Mouse (Mus musculus) ES-E14 (cell line): ENCODE measurements around the gene Vps9d1. TPM values are rescaled to one million over a fixed set of nuclear protein-coding genes. Genes with fewer than 3 reads are reported as not detected.
"Not testable (repeated sequence)": the region's sequence is repeated elsewhere in the genome, so short reads cannot be mapped to it uniquely, and the experiment has no call there.

Experiments
- DNase-seq: peaks from one replicate; pipeline ENCODE4 v3.0.0-alpha.2; 2013; ENCODE audit warnings: low read depth, low spot score
- H3K27ac ChIP-seq: 2 replicates; pipeline ENCODE4 v1.5.1; 2012; ENCODE audit warnings: low read depth, mild to moderate bottlenecking, low read length, moderate library complexity, mixed read lengths; ENCODE audit not compliant: poor library complexity, insufficient read depth, severe bottlenecking
- H3K36me3 ChIP-seq: 2 replicates; pipeline ENCODE4 v1.6.1; 2012; ENCODE audit warnings: mild to moderate bottlenecking, low read length, moderate library complexity, mixed read lengths; ENCODE audit not compliant: control insufficient read depth, poor library complexity, insufficient read depth, severe bottlenecking
- H3K4me1 ChIP-seq, 2 experiments: fragments of 150-350 bp in 1 of 2; sonication (generic) in 1 of 2; 2 replicates each; pipeline ENCODE4 v1.6.1; 2012; ENCODE audit warnings: low read length in 2 of 2, mild to moderate bottlenecking in 1 of 2, mixed read lengths in 1 of 2; ENCODE audit not compliant: control insufficient read depth in 2 of 2, insufficient read depth in 2 of 2, poor library complexity in 1 of 2
- H3K4me3 ChIP-seq, 2 experiments: fragments of 150-350 bp in 1 of 2; sonication (generic) in 1 of 2; 2 replicates each; pipeline ENCODE4 v1.5.1; 2012; ENCODE audit warnings: low read length in 2 of 2, low read depth in 1 of 2, mild to moderate bottlenecking in 1 of 2, mixed read lengths in 1 of 2; ENCODE audit not compliant: insufficient read depth in 1 of 2, poor library complexity in 1 of 2, severe bottlenecking in 1 of 2
- H3K9ac ChIP-seq: 2 replicates; pipeline ENCODE4 v1.6.1; 2012; ENCODE audit warnings: low read depth, mild to moderate bottlenecking, low read length, mixed read lengths; ENCODE audit not compliant: poor library complexity, insufficient read depth, severe bottlenecking
- H3K9me3 ChIP-seq: fragments of 150-350 bp; sonication (generic); 2 replicates; pipeline ENCODE4 v1.6.1; 2012; ENCODE audit warnings: low read depth, mild to moderate bottlenecking, low read length; ENCODE audit not compliant: control insufficient read depth, insufficient read depth
- CHD2 ChIP-seq: IDR thresholded peaks from 2 replicates; pipeline ENCODE4 v1.6.1; 2014; ENCODE audit warnings: mild to moderate bottlenecking, low read depth, low read length, inconsistent platforms
- HCFC1 ChIP-seq: IDR thresholded peaks from 2 replicates; pipeline ENCODE4 v1.6.1; 2012; ENCODE audit warnings: low read length, inconsistent platforms, borderline replicate concordance; ENCODE audit not compliant: insufficient read depth
- MAFK ChIP-seq: IDR thresholded peaks from 2 replicates; pipeline ENCODE4 v1.6.1; 2014; ENCODE audit warnings: mild to moderate bottlenecking, low read depth, low read length, inconsistent platforms; ENCODE audit not compliant: insufficient read depth
- ZC3H11A ChIP-seq: IDR thresholded peaks from 2 replicates; pipeline ENCODE4 v1.6.1; 2012; ENCODE audit warnings: low read depth, mild to moderate bottlenecking, inconsistent platforms, low read length, borderline replicate concordance
- ZNF384 ChIP-seq: IDR thresholded peaks from 2 replicates; pipeline ENCODE4 v1.6.1; 2012; ENCODE audit warnings: low read depth, low read length, inconsistent platforms
- in situ Hi-C, 2 experiments: fragments of 600-800 bp; cut with MboI; formaldehyde crosslinking; loops; one replicate each; pipeline ENCODE4 v1.15.1; 2025; ENCODE audit warnings: low sequenced_read_pairs in 2 of 2, inconsistent platforms in 1 of 2; ENCODE audit not compliant: unreplicated experiment in 2 of 2
- total RNA-seq: library from RNA; depleted of rRNA; stranded (reverse); fragments of 300-350 nt; gene quantifications from 2 replicates; pipeline ENCODE4 v1.2.3, GENCODE M21; 2012

Gene Vps9d1
- total RNA-seq, 1 experiment: 10.8 TPM

DNA sequence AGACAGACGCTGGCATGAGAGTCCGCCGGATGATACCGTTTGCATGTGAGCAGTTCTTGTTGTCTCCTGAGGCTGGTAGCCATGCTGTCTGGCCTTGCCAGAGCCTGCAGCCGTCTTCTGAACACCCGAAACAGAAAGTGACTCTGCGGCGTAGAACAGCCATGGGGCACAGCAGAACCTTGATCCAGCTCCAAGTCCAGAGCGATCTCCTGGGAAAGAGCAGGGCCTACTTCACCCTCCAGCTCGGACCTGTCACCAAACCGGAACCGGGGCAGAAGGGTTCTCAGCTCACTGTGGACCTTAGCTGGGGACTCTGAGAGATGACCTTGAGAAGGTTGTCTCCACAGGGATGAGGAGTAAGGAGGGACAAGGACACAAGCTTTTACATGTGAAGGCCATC, 20.9 kb upstream of the Vps9d1 start:
- H3K9ac ChIP-seq: no peak overlapping the region
- no peak for DNase-seq
- TF ChIP-seq HCFC1 (no peak), ZC3H11A (no peak), MAFK (no peak), ZNF384 (no peak), CHD2 (no peak)
- peaks cover 0 to 2% of the 10 kb centered on the region in 2 experiments; a peak in 1 of 4 replicates for H3K4me1 ChIP-seq
- no peak overlapping the region for H3K27ac ChIP-seq
- peaks cover 21% of the 10 kb centered on the region; the same call in 1 of the 2 replicates for H3K36me3 ChIP-seq
- H3K9me3 ChIP-seq: no peaks in the 10 kb centered on the region
- in situ Hi-C loops: no loop called here
- no peak overlapping the region for H3K4me3 ChIP-seq

DNA sequence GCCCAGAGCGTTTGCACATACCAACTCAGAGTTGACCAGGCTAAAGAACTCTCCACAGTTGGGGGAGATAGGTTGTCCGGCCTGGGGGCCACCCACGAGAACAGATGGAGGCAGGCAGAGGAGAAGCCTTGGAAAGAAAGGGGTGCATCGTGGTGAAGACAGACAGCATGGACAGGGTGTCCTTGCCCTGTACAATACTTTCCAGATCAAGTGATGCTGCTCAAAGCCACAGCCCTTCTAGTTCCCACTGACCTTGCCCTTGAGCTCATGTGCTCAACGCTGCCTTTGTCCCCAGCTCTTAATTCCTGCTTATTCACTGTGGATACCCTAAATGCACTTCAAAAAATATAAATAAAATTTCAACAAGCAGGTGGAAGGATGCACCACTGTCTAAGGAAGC, 20.3 kb upstream of the Vps9d1 start:
- Histone ChIP-seq H3K27ac (no peak overlapping the region), H3K9ac (no peak overlapping the region), H3K4me3 (no peak overlapping the region), H3K36me3 (peaks cover 22% of the 10 kb centered on the region), H3K9me3 (no peaks in the 10 kb centered on the region), H3K4me1 (peaks cover 0 to 2% of the 10 kb centered on the region in 2 experiments; a peak in 1 of 4 replicates)
- DNase-seq: no peak
- TF ChIP-seq HCFC1: no peak
- no peak for TF ChIP-seq ZC3H11A
- no peak for TF ChIP-seq MAFK
- no peak for TF ChIP-seq ZNF384
- TF ChIP-seq CHD2: no peak
- in situ Hi-C loops: no loop called here

DNA sequence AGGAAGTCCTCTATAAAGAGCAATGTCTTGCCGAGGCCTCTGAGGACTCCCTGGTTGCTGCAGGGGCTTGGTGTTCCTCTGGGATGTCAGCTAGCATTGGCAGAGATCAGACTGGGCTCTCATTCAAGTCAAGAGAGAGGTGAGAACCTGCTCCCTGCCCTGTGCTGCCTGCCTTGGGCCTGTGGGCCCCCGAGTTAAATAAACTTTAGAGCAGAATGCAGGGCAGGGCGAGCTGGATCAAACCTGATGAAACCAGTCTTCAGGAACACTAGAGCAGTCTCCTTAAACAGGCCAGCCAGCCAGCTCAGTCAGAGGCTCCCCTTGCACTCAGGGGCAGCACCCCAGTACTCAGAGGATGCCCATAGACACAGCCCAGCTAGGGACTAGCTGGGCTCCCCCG, 17.8 kb upstream of the Vps9d1 start:
- Histone ChIP-seq H3K27ac (no peak overlapping the region), H3K4me1 (peaks cover 0 to 4% of the 10 kb centered on the region in 2 experiments; a peak in 1 of 4 replicates), H3K4me3 (no peak overlapping the region), H3K9ac (no peak overlapping the region), H3K9me3 (no peaks in the 10 kb centered on the region), H3K36me3 (peaks cover 33% of the 10 kb centered on the region)
- DNase-seq: no peak
- TF ChIP-seq MAFK: no peak
- TF ChIP-seq ZC3H11A: no peak
- TF ChIP-seq ZNF384: no peak
- TF ChIP-seq CHD2: no peak
- TF ChIP-seq HCFC1: no peak
- in situ Hi-C loops: no loop called here

DNA sequence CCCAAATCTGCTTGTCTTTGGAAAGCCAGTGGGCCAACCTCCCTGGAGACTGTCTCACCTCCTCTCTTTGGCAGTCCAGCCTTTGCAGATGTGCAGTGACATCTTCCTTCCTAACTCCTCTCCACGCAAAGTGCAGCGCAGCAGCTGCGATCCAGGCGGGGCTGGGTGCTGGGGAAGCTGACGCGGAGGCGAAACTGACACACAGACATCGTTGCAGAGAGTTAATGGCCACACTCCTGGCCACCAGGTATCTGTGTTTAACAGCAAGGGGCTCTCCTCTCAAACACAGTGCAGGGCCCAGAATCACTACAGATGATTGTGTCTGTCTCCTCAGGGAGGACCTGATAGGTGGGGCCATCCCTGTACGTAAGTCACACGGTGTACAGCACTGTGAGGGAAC, 17.0 kb upstream of the Vps9d1 start:
- no peak for DNase-seq
- TF ChIP-seq MAFK (no peak), CHD2 (no peak), HCFC1 (no peak), ZC3H11A (no peak), ZNF384 (no peak)
- Histone ChIP-seq H3K27ac (no peak overlapping the region), H3K4me3 (no peak overlapping the region), H3K9me3 (no peaks in the 10 kb centered on the region), H3K36me3 (peaks cover 37% of the 10 kb centered on the region), H3K9ac (no peak overlapping the region), H3K4me1 (peaks cover 0 to 4% of the 10 kb centered on the region in 2 experiments; a peak in 1 of 4 replicates)
- in situ Hi-C loops: no loop called here

DNA sequence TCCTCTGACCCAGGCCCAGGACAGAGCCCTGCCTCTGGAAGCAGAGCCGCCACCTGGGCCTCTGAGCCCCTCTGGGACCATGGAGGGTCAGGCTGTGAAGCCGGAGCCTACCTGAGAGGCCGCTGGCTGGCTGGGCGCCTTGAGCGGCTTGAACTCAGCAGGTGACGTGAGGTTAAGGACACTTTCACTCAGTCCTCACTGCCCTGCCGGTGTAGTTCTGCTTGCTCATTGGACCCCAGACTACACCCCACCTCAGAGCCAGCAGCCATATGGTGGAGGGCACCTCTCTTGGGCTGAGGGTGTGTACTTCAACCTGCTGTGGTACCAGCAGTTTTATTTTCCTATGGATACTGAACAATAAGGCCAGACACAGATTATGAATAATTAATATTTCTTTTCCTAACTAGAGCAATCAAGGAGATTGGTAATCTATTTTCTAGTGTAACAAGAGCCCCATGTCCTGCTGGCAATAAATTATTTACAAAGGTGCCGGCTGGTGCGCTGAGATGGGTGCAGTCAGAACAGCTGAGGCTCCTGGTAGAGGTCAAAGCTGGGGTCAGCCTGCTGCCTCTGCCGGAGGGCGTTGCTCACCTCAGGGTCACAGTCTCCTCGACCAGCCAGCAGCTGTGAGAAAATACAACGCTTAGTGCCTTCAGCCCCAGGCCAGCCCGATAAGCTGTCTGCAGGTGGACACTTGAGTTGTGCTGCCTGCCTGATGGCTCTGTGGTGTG, 13.9 kb upstream of the Vps9d1 start:
- Histone ChIP-seq H3K4me1 (peaks cover 0 to 4% of the 10 kb centered on the region in 2 experiments; a peak in 1 of 4 replicates), H3K4me3 (no peak overlapping the region), H3K9me3 (no peaks in the 10 kb centered on the region), H3K9ac (no peak overlapping the region), H3K36me3 (peaks cover 33% of the 10 kb centered on the region), H3K27ac (no peak overlapping the region)
- no peak for TF ChIP-seq MAFK
- in situ Hi-C loops: no loop called here
- DNase-seq: no peak

DNA sequence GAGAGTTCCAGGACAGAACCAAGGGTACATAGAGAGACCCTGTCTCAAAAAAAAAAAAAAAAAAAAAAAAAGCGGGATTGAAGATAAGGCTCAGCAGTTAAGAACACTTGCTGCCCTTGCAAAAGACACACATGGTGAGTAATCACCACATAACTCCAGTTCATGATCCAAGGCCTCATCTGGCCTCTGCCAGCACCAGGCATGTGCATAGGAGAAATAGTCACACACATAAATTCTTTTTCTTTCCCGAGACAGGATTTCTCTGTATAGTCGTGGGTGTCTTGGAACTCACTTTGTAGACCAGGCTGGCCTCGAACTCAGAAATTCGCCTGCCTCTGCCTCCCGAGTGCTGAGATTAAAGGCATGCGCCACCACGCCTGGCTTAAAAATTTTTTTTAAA, 3.4 kb upstream of the Vps9d1 start:
- H3K9ac ChIP-seq, in situ Hi-C loops, H3K4me1 ChIP-seq, DNase-seq, H3K4me3 ChIP-seq, H3K27ac ChIP-seq, H3K9me3 ChIP-seq: not testable (repeated sequence)
- H3K36me3 ChIP-seq: peaks cover 13% of the 10 kb centered on the region; the same call in 1 of the 2 replicates
